Mouse (Mus musculus): ENCODE measurements at regions not wholly inside any gene's neighbourhood (a gene's known extent, or its start where the extent isn't known, plus 50 kb on each side); places are given as distances from the start of the nearest gene placed in this dataset.
A peak's percentile ranks its signal among the peaks of the same experiment; 100 is the strongest.

DNA sequence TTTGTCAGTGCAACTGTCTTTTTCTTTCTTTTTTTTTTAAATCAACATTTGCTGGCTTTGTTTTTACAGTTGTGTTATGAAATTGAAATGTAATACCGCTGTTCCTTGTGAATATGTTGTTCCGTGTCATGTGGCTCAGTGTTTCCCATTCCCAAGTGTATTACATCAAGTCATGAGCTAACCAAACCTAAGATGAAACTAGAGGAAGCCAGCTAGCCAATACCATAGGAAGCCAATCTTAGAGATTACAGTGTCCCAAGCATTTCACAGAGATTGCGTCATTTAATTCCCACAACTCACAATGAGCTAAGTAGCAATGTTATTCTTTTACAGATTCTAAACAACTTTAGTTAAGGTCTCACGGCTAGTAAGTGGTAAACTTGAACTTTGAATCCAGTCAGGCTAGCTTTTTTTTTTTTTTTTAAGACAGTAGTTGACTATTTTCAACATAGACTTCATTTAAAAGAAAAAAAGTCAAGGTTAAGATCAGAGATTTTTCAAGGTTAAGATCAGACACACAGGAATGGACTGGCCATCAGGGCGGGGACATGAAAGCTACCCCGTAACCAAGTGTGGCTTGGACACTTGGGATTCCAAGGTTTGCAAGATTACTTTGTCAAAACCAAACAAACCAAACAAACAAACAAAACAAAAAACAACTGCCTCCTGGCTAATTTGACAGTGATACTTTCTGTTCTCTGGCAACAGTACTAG is 64.1 kb upstream of the Arl15 start:
- H3K27me3 ChIP-seq (ENCODE audit: control insufficient read depth, insufficient read depth, low read length) = no peaks in the 10 kb centered on the region
- no peak overlapping the region for H3K27ac ChIP-seq (replicated peaks; ENCODE audit: low read depth, low read length)
- DNase-seq (ENCODE audit: low spot score) (no peak), ATAC-seq (ENCODE audit: low FRiP score, low read depth) (no peak)
- H3K9me3 ChIP-seq (ENCODE audit: control insufficient read depth, low read length) = no peaks in the 10 kb centered on the region
- no peak for TF ChIP-seq POLR2A (IDR thresholded peaks at IDR 0.05; ENCODE audit: borderline replicate concordance, extremely low read depth, insufficient read depth, insufficient read length)
- no peak overlapping the region for H3K4me3 ChIP-seq (replicated peaks; ENCODE audit: low read length)
- no peaks in the 10 kb centered on the region for H3K36me3 ChIP-seq (ENCODE audit: control insufficient read depth, insufficient read depth, low read length)
- no peak overlapping the region for H3K4me2 ChIP-seq (replicated peaks; ENCODE audit: low read depth, low read length, severe bottlenecking)
- H3K4me1 ChIP-seq (ENCODE audit: control insufficient read depth, insufficient read depth, low read length) = peaks cover 14% of the 10 kb centered on the region
- no peak overlapping the region for H3K9ac ChIP-seq (ENCODE audit: low read depth, low read length, severe bottlenecking)
- WGBS = 78% methylated on average over 6 of the region's 6 CpGs

DNA sequence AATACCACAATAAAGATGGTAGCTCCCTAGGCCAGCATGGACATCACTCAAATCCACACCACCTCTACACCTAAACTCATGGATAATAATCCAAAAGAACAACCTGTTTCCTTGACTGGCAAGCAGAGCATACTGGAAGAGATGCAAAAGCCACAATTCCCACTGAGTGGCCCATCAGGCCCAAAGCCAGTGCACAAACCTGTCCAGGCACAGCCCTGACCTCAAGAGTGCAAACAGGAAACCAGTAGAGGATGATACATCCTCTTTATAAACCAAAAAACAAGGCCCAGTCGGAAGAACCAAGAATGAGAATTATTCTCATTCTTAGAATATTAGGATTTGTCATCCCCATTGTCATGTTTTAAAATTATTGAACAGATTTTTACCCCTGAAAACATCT is 64.7 kb upstream of the Arl15 start:
- Histone ChIP-seq H3K36me3 (ENCODE audit: control insufficient read depth, insufficient read depth, low read length) (no peaks in the 10 kb centered on the region), H3K27ac (replicated peaks; ENCODE audit: low read depth, low read length) (no peak overlapping the region), H3K27me3 (ENCODE audit: control insufficient read depth, insufficient read depth, low read length) (no peaks in the 10 kb centered on the region), H3K9me3 (ENCODE audit: control insufficient read depth, low read length) (no peaks in the 10 kb centered on the region), H3K4me3 (replicated peaks; ENCODE audit: low read length) (no peak overlapping the region), H3K4me2 (replicated peaks; ENCODE audit: low read depth, low read length, severe bottlenecking) (no peak overlapping the region), H3K9ac (ENCODE audit: low read depth, low read length, severe bottlenecking) (no peak overlapping the region), H3K4me1 (ENCODE audit: control insufficient read depth, insufficient read depth, low read length) (peaks cover 13% of the 10 kb centered on the region)
- 90% methylated on average over 1 of the region's 1 CpGs for WGBS
- no peak for TF ChIP-seq POLR2A (IDR thresholded peaks at IDR 0.05; ENCODE audit: borderline replicate concordance, extremely low read depth, insufficient read depth, insufficient read length)
- ATAC-seq (ENCODE audit: low FRiP score, low read depth) (no peak), DNase-seq (ENCODE audit: low spot score) (no peak)

DNA sequence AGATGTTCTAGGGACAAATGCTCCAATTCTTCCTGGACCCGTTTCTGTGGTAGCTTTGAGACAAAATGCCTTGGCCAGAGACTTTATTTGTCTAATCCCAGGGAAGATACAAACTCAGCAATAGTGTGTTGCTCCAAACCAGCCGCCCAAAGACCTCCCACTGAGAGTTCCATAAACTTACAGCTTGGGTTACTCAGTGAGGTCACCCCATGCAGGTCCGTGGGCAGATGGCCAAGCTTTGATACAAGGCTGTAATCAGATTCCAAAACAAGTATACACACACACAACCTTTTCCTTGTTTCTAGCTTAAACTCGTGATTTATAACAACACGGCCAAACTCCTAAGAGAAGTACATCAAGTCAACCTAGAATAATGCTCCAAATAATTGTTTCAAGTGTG is 64.6 kb upstream of the Hspb3 start:
- Histone ChIP-seq H3K4me2 (replicated peaks; ENCODE audit: low read depth, low read length, severe bottlenecking) (no peak overlapping the region), H3K9me3 (ENCODE audit: control insufficient read depth, low read length) (no peaks in the 10 kb centered on the region), H3K27ac (replicated peaks; ENCODE audit: low read depth, low read length) (0 out of 2 replicates have a peak overlapping the region, but pooled peaks have one; percentile 22), H3K27me3 (ENCODE audit: control insufficient read depth, insufficient read depth, low read length) (no peaks in the 10 kb centered on the region), H3K4me1 (ENCODE audit: control insufficient read depth, insufficient read depth, low read length) (peaks cover 7% of the 10 kb centered on the region; the same call in 1 of the 2 replicates), H3K36me3 (ENCODE audit: control insufficient read depth, insufficient read depth, low read length) (no peaks in the 10 kb centered on the region), H3K4me3 (replicated peaks; ENCODE audit: low read length) (no peak overlapping the region), H3K9ac (ENCODE audit: low read depth, low read length, severe bottlenecking) (no peak overlapping the region)
- DNase-seq (ENCODE audit: low spot score) (peak; percentile 74), ATAC-seq (ENCODE audit: low FRiP score, low read depth) (peak; percentile 81; the same call in 1 of the 2 replicates)
- TF ChIP-seq POLR2A (IDR thresholded peaks at IDR 0.05; ENCODE audit: borderline replicate concordance, extremely low read depth, insufficient read depth, insufficient read length) = no peak
- 21% methylated on average over 5 of the region's 5 CpGs for WGBS

DNA sequence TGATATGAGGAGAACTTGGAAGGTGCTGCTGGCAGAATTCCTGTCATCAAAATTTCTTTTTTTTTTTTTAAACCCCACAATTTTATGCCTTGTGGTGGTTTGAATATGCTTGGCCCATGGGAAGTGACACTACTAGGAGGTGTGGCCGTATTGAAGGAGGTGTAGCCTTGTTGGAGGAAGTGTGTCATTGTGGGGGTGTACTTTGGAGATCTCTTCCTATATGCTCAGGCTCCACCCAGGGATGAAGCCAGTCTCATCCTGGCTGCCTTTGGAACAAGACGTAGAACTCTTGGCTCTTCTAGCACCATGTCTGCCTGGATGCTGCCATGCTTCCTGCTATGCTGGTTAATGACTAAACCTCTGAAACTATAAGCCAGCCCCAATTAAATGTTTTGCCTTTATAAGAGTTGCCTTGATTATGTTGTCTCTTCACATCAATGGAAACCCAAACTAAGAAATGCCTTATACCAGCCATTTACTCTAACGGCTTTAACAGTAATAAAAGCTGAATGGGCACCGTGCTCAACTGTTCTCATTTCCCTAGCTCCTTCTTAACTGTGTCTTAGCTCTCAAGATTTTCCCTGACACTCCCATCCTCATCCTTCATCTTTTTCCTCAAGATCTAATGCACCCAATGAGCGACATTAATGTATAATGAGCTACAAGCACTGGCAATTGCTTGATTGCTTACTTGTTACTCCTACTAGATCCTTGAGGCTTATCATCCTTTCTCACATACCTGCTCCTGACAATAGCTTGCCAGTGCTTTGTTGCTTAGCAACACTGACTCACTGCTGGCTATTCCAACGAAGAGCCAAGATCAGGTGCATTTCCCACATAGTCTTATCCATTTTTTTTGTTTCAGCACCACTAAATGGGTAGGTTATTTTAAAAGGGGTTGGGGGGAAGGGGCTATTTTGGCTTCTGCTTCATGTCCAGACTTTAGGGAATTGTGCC is 61.7 kb upstream of the Hspb3 start:
- Histone ChIP-seq H3K4me1 (ENCODE audit: control insufficient read depth, insufficient read depth, low read length) (peaks cover 7% of the 10 kb centered on the region; the same call in 1 of the 2 replicates), H3K36me3 (ENCODE audit: control insufficient read depth, insufficient read depth, low read length) (no peaks in the 10 kb centered on the region), H3K9me3 (ENCODE audit: control insufficient read depth, low read length) (no peaks in the 10 kb centered on the region), H3K4me2 (replicated peaks; ENCODE audit: low read depth, low read length, severe bottlenecking) (no peak overlapping the region), H3K4me3 (replicated peaks; ENCODE audit: low read length) (no peak overlapping the region), H3K27me3 (ENCODE audit: control insufficient read depth, insufficient read depth, low read length) (no peaks in the 10 kb centered on the region), H3K9ac (ENCODE audit: low read depth, low read length, severe bottlenecking) (no peak overlapping the region), H3K27ac (replicated peaks; ENCODE audit: low read depth, low read length) (no peak overlapping the region)
- no peak for TF ChIP-seq POLR2A (IDR thresholded peaks at IDR 0.05; ENCODE audit: borderline replicate concordance, extremely low read depth, insufficient read depth, insufficient read length)
- WGBS = 68% methylated on average over 6 of the region's 6 CpGs
- no peak for DNase-seq (ENCODE audit: low spot score)
- ATAC-seq (ENCODE audit: low FRiP score, low read depth) = no peak

DNA sequence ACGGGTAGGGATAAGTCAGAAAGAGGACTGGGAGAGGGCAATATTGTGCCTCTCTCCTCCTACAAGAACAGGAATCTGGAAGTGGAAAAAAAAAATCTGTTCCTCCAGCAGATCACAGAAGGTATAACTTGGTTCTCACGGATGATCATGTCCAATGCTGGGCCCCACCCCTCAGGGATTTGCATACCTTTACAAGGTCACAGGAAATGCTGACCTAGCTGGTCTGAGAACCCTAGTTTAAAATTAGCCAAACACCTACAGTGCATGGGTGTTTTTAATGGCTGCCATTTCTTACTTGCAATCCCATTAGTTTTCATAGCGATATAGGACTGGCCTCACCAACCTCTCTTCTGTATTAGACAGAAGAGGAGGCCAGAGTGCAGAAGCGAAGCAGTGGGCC is 51.8 kb upstream of the Hspb3 start:
- no peak for TF ChIP-seq POLR2A (IDR thresholded peaks at IDR 0.05; ENCODE audit: borderline replicate concordance, extremely low read depth, insufficient read depth, insufficient read length)
- Histone ChIP-seq H3K9ac (ENCODE audit: low read depth, low read length, severe bottlenecking) (no peak overlapping the region), H3K9me3 (ENCODE audit: control insufficient read depth, low read length) (no peaks in the 10 kb centered on the region), H3K36me3 (ENCODE audit: control insufficient read depth, insufficient read depth, low read length) (no peaks in the 10 kb centered on the region), H3K4me2 (replicated peaks; ENCODE audit: low read depth, low read length, severe bottlenecking) (no peak overlapping the region), H3K4me1 (ENCODE audit: control insufficient read depth, insufficient read depth, low read length) (no peaks in the 10 kb centered on the region), H3K4me3 (replicated peaks; ENCODE audit: low read length) (no peak overlapping the region), H3K27me3 (ENCODE audit: control insufficient read depth, insufficient read depth, low read length) (no peaks in the 10 kb centered on the region), H3K27ac (replicated peaks; ENCODE audit: low read depth, low read length) (no peak overlapping the region)
- DNase-seq (ENCODE audit: low spot score) = no peak
- WGBS = 80% methylated on average over 4 of the region's 4 CpGs
- ATAC-seq (ENCODE audit: low FRiP score, low read depth) = no peak

Data from limb, embryonic 14.5 days (tissue).